Comparison of ENCODE assay signal across 23 mouse cellular contexts in genomic region chr10:125802923-125803583, GRCm38 (mm10).
"Had no signal": no experiment of that assay in that cellular context is flagged by ENCODE, and none has a peak within 500 bp of the region (broad histone marks: within the 10 kb centered on the region; RNA-seq: fewer than 3 reads in every experiment).

No protein-coding gene starts in this region.

- H3K4me3 ChIP-seq: kidney, embryonic 15.5 days; limb, embryonic 12.5 days; limb, embryonic 15.5 days; lung, embryonic 15.5 days; megakaryocyte, embryonic 14.5 days; midbrain, embryonic 10.5 days; midbrain, embryonic 13.5 days; myocyte; neural tube, embryonic 13.5 days; stomach, embryonic 15.5 days had no signal

- H3K27me3 ChIP-seq: kidney, embryonic 15.5 days; limb, embryonic 12.5 days; limb, embryonic 15.5 days; lung, embryonic 15.5 days; megakaryocyte, embryonic 14.5 days; midbrain, embryonic 13.5 days; neural tube, embryonic 13.5 days; stomach, embryonic 15.5 days had no signal

- ATAC-seq: midbrain, embryonic 13.5 days; midbrain, embryonic 16.5 days had no signal

- H3K4me1 ChIP-seq: kidney, embryonic 15.5 days; megakaryocyte, embryonic 14.5 days; stomach, embryonic 15.5 days had no signal

- H3K9me3 ChIP-seq: kidney, embryonic 15.5 days; limb, embryonic 12.5 days; limb, embryonic 15.5 days; lung, embryonic 15.5 days; midbrain, embryonic 10.5 days; midbrain, embryonic 13.5 days; neural tube, embryonic 13.5 days; stomach, embryonic 15.5 days had no signal

- H3K36me3 ChIP-seq: kidney, embryonic 15.5 days; limb, embryonic 12.5 days; limb, embryonic 15.5 days; lung, embryonic 15.5 days; midbrain, embryonic 10.5 days; midbrain, embryonic 13.5 days; neural tube, embryonic 13.5 days; stomach, embryonic 15.5 days had no signal

- H3K9ac ChIP-seq: kidney, embryonic 15.5 days; limb, embryonic 12.5 days; limb, embryonic 15.5 days; liver, embryonic 14.5 days; lung, embryonic 15.5 days; midbrain, embryonic 13.5 days; neural tube, embryonic 13.5 days; stomach, embryonic 15.5 days had no signal

- H3K27ac ChIP-seq: kidney, embryonic 15.5 days; limb, embryonic 12.5 days; limb, embryonic 15.5 days; liver, embryonic 14.5 days; lung, embryonic 15.5 days; midbrain, embryonic 10.5 days; midbrain, embryonic 13.5 days; neural tube, embryonic 13.5 days; stomach, embryonic 15.5 days had no signal

- H3K4me2 ChIP-seq: kidney, embryonic 15.5 days; limb, embryonic 12.5 days; limb, embryonic 15.5 days; lung, embryonic 15.5 days; midbrain, embryonic 13.5 days; neural tube, embryonic 13.5 days; stomach, embryonic 15.5 days had no signal

- DNase-seq: kidney, adult 8-10 months; kidney, postnatal 10 days; kidney, postnatal 36 days; left cerebral cortex, postnatal 4 days; lung, adult 18-20 months; lung, postnatal 10 days; lung, postnatal 36 days; retina, postnatal 1 day; right cerebral cortex, postnatal 4 days; spleen, adult 18-20 months; thymus, postnatal 25 days had no signal
